Mouse (Mus musculus) left cerebral cortex, postnatal 25 days (tissue): ENCODE measurements around the gene Zbtb20. TPM values are rescaled to one million over a fixed set of nuclear protein-coding genes. Genes with fewer than 3 reads are reported as not detected.

Experiments
- DNase-seq, 2 experiments: peaks; one replicate each; pipeline ENCODE4 v3.0.0; 2022; ENCODE audit warnings: low spot score in 2 of 2, mixed read lengths in 1 of 2
- intact Hi-C: fragments of 180-260 bp; cut with DNase I; formaldehyde crosslinking; loops from one replicate; pipeline ENCODE4 v1.15.1; 2025
- total RNA-seq, 2 experiments: library from RNA; stranded (reverse); gene quantifications; 2 replicates each; pipeline ENCODE4 v1.2.3; 2021

The Zbtb20 gene
- total RNA-seq, 2 experiments from 2014 or later = 43.0 to 58.8 TPM

GRCm38 (mm10) chr16:43592062-43592461, 716.4 kb downstream of the Zbtb20 start:
- DNase-seq = no peak

GRCm38 (mm10) chr16:43592801-43593200, 717.1 kb downstream of the Zbtb20 start:
- peak in 1 of 2 experiments; percentile 40 for DNase-seq
- intact Hi-C loops = loop anchor here (5.0 to 10.0 kb wide), 2 partner anchors 756 to 1418 kb away; no protein-coding TSS in a partner anchor

More at GRCm38 (mm10) chr16:43592062-43592461, 716.4 kb downstream of the Zbtb20 start:
- intact Hi-C loops = loop anchor here (5.0 to 10.0 kb wide), 2 partner anchors 755 to 1417 kb away; no protein-coding TSS in a partner anchor

GRCm38 (mm10) chr16:43597375-43598060, 721.8 kb downstream of the Zbtb20 start:
- intact Hi-C loops = loop anchor here (10.0 kb wide), 1 partner anchor 1423 kb away; no protein-coding TSS in a partner anchor
- DNase-seq = no peak

GRCm38 (mm10) chr16:43599707-43600106, 724.0 kb downstream of the Zbtb20 start:
- intact Hi-C loops = loop anchor here (10.0 kb wide), 1 partner anchor 1425 kb away; no protein-coding TSS in a partner anchor
- DNase-seq = no peak

GRCm38 (mm10) chr16:43602573-43602972, 726.9 kb downstream of the Zbtb20 start:
- DNase-seq = no peak
- intact Hi-C loops = no loop called here

GRCm38 (mm10) chr16:43603591-43604141, 728.0 kb downstream of the Zbtb20 start:
- intact Hi-C loops = no loop called here
- no peak for DNase-seq

- intact Hi-C loops = no loop called here
- no peak for DNase-seq
Measured at GRCm38 (mm10) chr16:43604399-43605013, 728.8 kb downstream of the Zbtb20 start.

- intact Hi-C loops = no loop called here
- no peak for DNase-seq
Measured at GRCm38 (mm10) chr16:43607086-43607485, 731.4 kb downstream of the Zbtb20 start.

- intact Hi-C loops = no loop called here
- DNase-seq = no peak
Measured at GRCm38 (mm10) chr16:43608066-43608465, 732.4 kb downstream of the Zbtb20 start.

GRCm38 (mm10) chr16:43610375-43610774, 734.7 kb downstream of the Zbtb20 start:
- no peak for DNase-seq
- intact Hi-C loops = no loop called here

GRCm38 (mm10) chr16:43616348-43616747, 740.7 kb downstream of the Zbtb20 start:
- DNase-seq = no peak
- intact Hi-C loops = no loop called here

GRCm38 (mm10) chr16:43617346-43617745, 741.7 kb downstream of the Zbtb20 start:
- intact Hi-C loops = no loop called here
- no peak for DNase-seq

- intact Hi-C loops = no loop called here
- DNase-seq = no peak
Measured at GRCm38 (mm10) chr16:43618286-43618685, 742.6 kb downstream of the Zbtb20 start.

- intact Hi-C loops = no loop called here
- DNase-seq = no peak
Measured at GRCm38 (mm10) chr16:43619277-43619676, 743.6 kb downstream of the Zbtb20 start.

GRCm38 (mm10) chr16:43620359-43620758, 744.7 kb downstream of the Zbtb20 start:
- DNase-seq = no peak
- intact Hi-C loops = loop anchor here (10.0 kb wide), 1 partner anchor 184 kb away; no protein-coding TSS in a partner anchor

- intact Hi-C loops = loop anchor here (10.0 kb wide), 1 partner anchor 181 kb away; no protein-coding TSS in a partner anchor
- no peak for DNase-seq
Measured at GRCm38 (mm10) chr16:43623315-43624000, 747.8 kb downstream of the Zbtb20 start.

- intact Hi-C loops = loop anchor here (5.0 to 10.0 kb wide), 2 partner anchors 72 to 180 kb away; no protein-coding TSS in a partner anchor
- no peak for DNase-seq
Measured at GRCm38 (mm10) chr16:43624876-43625275, 749.2 kb downstream of the Zbtb20 start.

- no peak for DNase-seq
- intact Hi-C loops = loop anchor here (5.0 to 10.0 kb wide), 2 partner anchors 72 to 180 kb away; no protein-coding TSS in a partner anchor
Measured at GRCm38 (mm10) chr16:43625289-43625688, 749.6 kb downstream of the Zbtb20 start.

- DNase-seq = peak; percentile 42 to 88
- intact Hi-C loops = loop anchor here (5.0 to 10.0 kb wide), 2 partner anchors 71 to 179 kb away; no protein-coding TSS in a partner anchor
Measured at GRCm38 (mm10) chr16:43625956-43626355, 750.3 kb downstream of the Zbtb20 start.

GRCm38 (mm10) chr16:43628662-43629061, 753.0 kb downstream of the Zbtb20 start:
- intact Hi-C loops = loop anchor here (5.0 to 10.0 kb wide), 2 partner anchors 69 to 176 kb away; no protein-coding TSS in a partner anchor
- no peak for DNase-seq
